Mouse (Mus musculus) monocyte, adult 59 days (primary cell): ENCODE data around the gene Tgds. TPM values are rescaled to one million over a fixed set of nuclear protein-coding genes. Genes with fewer than 3 reads are reported as not detected.

Experiments
- total RNA-seq, 2 experiments: library from RNA; stranded (reverse); gene quantifications; one replicate each; pipeline ENCODE4 v1.2.4; 2023

Gene Tgds
- total RNA-seq, result 10 to 100 TPM; 11.8 to 14.3 TPM

DNA sequence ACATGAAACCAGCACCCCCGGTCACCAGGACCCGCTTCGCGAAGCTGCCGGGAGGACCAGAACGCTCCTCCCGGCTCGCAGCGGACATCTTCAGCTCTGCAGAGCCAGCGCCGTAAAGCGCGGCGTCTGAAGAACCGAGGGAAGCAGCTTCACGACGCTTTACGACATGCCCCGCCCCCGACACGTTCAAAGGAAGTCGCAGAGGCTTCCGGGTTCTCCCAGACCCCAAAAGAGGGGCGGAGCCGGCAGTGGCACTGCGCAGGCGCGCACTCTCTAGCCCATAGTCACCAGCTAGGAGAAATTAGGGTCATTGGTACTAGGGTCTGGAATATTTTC lies at the start of gene Tgds:
Gene Tgds (minus strand): TSS at position 114 of the 336 bp plus-strand sequence.

DNA sequence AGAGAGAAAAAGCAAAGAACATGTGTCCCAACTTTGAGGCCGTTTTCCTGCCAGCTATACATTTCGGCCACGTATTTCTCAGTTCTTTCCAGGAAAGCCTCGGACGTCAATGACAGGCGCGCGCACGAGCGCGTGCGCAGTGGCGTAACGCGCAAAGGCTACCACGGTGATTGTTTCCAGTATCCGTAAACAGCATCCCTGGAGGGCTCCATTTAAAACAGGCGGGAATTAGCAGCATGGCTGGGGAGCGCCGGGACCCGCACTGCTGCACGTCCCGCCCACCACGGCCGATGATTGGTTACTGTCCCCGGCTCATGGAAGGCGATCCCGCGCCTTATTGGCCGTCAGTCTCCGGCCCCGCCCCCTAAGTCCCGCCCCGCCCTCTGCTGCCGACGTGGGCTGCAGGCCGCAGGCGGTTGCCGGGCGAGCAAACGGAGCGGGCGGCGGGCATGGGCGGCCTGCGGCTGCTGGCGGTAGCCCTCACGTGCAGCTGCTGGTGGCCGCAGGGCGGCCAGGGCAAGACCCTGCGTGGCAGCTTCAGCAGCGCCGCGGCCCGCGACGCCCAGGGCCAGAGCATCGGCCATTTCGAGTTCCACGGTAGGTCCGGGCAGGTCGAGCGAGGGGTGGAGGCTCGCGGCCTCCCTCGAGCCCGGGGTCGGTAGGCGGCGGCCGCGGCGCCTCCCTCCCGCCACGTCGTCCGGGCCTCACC lies 4.3 kb upstream of the Tgds start, which contains the start of gene Gpr180:
Gene Gpr180 (plus strand): TSS at position 415 of the 709 bp plus-strand sequence.

Other genes with a start within 250 kb of the Tgds start
- gene Dct, start 80.5 kb downstream of the Tgds start, total RNA-seq, result not detected
- 10 to 100 TPM; 12.6 to 13.5 TPM for gene Gpr180, start 4.4 kb upstream of the Tgds start, total RNA-seq
- gene Sox21, start 104.3 kb upstream of the Tgds start, total RNA-seq, result not detected
- gene Gm9376, start 134.2 kb upstream of the Tgds start, total RNA-seq, result not detected